Mouse (Mus musculus) liver, postnatal 0 days (tissue): Measurements from ENCODE around the gene Rbbp8nl.

Experiments
- CTCF ChIP-seq: sonication (generic); IDR thresholded peaks from 2 replicates; pipeline ENCODE4 v1.5.1; 2016; ENCODE audit warnings: antibody characterized with exemption, low read depth
- EP300 ChIP-seq: IDR thresholded peaks from 2 replicates; pipeline ENCODE4 v1.6.1; 2016; ENCODE audit warnings: antibody characterized with exemption, low read depth, mild to moderate bottlenecking

- TF ChIP-seq CTCF (no peak), EP300 (no peak)
Measured at GRCm38 (mm10) chr2:180305490-180305889, 15.8 kb upstream of the Rbbp8nl start.
